Mouse (Mus musculus) natural killer cell, adult 2 months (primary cell): Measurements from ENCODE around the gene Tmem35b.
"Not testable (repeated sequence)": the region's sequence is repeated elsewhere in the genome, so short reads cannot be mapped to it uniquely, and the experiment has no call there.

Experiments
- DNase-seq, 2 experiments: peaks; one replicate each; pipeline ENCODE4 v3.0.0; 2022; ENCODE audit warnings: low spot score in 2 of 2

The Tmem35b gene

DNA sequence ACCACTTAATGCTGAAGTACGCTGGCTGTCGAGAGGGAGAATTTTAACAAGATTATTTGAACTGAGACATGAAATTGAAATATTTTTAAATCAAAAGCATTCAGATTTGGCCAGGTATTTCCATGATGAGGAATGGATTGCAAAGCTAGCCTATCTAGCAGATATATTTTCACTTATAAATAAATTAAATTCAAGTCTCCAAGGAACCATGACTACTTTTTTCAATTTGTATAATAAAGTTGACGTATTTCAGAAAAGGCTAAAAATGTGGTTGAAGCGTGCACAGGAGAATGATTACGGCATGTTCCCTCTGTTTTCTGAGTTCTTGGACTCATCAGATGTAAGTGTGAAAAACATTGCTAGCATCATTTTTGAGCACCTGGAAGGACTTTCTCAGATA is at the start of gene Tmem35b:
TSS of gene Tmem35b (plus strand) at position 301 of the 400 bp plus-strand sequence.
- no peak for DNase-seq

DNA sequence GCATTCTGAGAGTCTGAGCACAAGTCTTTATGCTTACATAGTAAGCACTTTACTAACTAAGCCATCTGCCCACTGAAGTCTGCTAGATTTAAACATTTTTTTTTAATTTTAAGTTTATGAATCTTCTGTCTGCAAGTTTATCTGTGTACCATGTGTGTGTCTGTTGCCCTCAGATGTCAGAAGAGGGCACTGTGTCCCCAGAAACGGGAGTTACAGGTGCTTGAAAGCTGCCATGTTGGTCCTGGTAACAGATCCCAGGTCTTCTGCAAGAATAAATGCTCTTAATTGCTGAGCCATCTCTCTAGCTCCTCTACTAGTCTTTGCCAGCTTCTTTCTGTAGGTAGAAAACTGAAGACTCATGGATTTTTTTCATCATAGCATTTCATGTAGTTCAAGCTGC is 48.6 kb upstream of the Tmem35b start:
- no peak for DNase-seq

DNA sequence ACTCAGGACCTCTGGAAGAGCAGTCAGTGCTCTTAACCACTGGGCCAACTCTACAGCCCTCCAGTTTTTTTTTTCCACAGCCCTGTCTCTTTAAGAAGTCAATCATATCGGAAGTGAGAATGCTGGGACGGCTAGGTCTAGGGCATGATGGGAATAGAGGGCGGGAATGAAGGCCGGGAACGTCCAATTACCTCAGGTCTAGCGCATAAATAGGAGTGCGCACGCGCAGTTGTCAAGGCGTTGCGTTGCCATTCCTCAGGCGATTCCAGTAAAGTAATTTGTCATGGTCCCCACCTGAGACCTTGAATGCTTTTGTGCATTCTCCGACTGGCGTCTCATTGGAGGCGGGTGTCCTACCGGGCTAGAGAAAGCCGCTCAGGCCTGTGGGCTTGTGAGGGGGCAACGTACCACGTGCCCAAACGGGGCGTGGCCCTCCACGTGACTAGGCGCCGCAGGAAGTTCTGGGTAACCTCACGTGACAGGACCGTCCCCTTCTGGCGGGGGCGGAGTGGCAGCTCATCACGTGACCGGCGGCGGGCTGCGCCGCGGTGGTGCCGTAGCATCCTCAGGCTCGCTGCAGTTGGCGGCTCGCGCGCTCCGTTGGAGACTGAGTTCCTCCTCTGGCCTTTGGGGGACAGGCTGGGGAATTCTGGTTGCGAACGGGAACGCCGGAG is 46.5 kb upstream of the Tmem35b start, which contains the start of gene Zmym6:
TSS of gene Zmym6 (plus strand) at position 509 of the 674 bp plus-strand sequence.
- peak; percentile 94 to 96 for DNase-seq

DNA sequence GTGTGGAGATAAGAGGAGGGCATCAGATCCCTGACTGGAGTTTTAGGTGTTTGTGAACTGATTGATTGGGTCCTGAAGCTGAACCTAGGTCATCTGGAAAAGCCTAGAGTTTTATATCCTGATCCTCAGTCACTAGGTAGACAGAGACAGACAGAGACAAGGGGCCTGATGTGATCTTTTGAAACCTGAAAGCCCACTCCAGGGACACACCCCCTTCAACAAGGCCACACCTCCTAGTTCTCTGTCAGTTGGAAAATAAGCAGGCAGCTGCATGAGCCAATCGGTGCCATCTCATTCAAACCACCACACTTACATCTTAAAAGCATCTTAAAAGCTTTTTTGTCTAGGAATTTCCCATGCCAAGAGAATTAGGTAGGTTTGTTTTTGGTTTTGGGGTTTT is 42.7 kb upstream of the Tmem35b start:
- no peak for DNase-seq

DNA sequence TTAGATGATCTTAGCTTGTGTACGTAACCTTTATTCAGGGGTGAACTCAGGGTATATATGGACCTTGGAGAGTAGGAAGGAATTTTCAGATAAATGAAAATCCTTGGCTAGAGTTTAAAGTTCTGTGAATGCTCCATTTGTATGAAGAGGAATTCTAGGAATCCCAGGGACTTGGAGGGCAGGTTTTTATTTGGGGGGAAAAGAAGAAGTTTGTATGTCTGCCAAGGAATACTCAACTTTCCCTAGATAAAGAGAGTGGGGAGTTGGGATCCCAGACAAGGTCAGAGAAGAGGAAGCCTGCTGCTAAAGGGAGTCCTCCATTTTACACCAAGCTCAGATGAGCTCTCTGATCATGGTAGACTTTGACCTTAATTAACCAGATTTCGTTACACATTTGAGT is 40.4 kb upstream of the Tmem35b start:
- no peak for DNase-seq

DNA sequence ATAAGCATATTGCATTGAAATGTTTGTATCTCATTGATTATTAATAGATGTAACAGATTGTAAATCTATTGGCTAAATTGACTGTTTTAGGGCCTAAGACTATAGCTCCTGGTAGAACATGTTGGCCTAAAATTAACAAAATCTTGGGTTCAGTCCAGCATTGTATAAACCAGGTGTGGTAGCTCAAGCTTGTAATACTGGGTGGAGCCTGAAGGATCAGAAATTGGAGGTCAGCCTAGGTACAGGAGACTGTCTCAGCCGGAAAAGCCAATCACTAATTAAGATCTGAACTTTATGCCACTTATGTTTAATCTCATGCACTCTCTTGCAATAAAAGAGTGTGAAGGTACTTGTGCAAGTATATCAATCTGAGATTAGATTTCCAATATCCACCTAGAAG is 37.7 kb upstream of the Tmem35b start:
- no peak for DNase-seq

DNA sequence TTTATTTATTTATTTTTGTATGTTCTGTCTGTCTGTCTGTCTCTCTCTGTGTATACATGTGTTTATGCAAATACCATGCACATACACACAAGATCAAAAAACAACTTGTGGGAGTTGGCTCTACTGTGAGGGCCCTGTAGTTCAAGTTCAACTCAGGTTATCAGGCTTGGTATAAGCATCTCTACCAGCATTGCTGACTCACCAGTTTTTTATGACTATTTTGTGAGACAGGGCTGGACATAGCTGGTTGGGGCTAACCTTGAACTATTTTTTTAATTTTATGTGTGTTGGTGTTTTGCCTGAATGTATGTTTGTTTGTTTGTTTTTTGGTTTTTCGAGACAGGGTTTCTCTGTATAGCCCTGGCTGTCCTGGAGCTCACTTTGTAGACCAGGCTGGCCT is 32.3 kb upstream of the Tmem35b start:
- DNase-seq = no peak

DNA sequence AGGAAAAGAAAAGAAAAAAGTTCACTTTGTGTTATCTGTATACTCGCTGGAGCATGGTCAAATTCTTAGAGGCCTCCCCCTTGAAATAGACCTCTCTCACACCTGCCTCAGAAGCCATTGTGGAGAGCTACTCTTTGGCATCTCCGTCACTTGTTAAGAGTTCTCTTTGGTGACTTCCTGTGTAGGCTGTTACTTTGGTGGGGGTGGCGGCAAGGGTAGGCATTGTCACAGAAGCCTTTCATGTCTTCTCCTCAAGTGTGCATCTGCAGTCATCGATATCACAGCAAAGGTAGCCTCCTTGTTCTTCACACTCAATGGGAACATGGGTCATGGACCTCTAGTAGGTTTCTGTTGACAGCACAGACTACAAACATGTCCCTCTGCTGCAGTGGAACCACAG is 28.4 kb upstream of the Tmem35b start:
- DNase-seq = no peak

GRCm38 (mm10) chr4:127099552-127099951 is 23.9 kb upstream of the Tmem35b start:
- DNase-seq = not testable (repeated sequence)

DNA sequence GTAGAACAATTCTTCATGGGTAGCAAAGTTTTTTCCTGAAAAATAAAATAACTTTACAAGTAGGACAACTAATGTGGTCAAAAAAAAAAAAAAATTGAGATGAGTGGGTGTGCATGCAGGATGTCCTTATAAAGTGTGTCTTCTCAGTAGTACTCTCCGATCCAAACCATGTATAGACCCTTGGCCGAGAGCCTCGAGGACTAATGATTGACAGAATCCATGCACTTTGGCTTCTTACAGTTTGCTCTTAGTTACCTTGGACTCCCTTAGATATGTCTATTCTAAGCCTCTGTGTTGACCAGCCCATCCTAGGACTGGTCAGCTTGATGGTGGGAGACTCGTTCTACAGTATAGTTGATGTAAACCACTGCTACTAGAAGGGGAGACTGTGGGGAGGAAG is 15.9 kb upstream of the Tmem35b start:
- no peak for DNase-seq

GRCm38 (mm10) chr4:127110570-127110969 is 12.9 kb upstream of the Tmem35b start:
- DNase-seq = no peak

DNA sequence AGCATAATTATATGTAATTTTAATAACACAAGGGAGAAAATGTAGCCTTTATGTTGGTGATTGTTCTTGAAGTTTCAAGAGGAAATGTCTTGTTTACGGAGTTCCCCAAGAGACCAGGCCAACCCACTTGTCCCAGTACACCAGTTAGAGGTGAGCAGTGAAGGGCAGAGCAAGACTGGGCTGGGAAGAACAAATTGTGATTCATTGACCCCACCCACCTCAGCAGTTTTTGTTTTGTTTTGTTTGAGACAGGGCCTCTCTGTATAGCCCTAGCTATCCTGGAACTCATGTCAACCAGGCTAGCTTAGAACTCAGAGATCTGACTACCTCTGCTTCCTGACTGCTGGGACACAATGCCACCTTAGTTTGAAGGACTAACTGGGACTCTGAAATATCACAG is 840 bp downstream of the Tmem35b start:
- no peak for DNase-seq

DNA sequence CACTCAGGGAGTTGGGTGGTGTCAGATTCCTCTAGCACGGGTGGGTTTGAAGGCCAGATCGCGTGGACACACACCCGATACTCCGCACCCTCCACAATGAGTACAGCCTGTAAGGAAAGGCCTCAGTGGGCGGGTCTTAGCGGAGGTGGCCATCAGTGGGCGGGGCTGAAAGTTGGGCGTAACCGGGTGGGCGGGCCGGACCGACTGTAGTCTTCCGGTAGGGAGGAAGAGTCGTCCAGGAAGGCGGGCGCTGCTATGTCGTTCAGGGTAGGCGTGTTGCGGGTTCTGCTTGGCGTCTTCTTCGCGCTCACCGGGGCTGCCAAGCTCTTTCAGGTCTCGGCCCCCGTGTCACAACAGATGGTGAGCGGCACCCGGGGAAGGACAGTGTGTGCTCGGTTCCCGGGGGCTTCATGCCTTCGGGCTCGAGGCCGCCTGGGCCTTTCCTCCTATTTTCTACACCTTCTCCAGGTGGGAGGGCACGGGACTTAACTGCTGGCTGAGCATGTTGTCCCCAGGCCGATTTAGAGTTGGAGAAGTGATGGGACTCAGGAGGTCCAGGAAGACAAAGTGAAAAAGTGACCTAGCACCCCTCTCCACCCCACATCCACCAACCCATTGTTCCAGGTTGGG is 2.5 kb downstream of the Tmem35b start:
- peak; percentile 78 to 83 for DNase-seq

- no peak for DNase-seq
These were observed 11.2 kb downstream of the Tmem35b start for GRCm38 (mm10) chr4:127134687-127135086.

DNA sequence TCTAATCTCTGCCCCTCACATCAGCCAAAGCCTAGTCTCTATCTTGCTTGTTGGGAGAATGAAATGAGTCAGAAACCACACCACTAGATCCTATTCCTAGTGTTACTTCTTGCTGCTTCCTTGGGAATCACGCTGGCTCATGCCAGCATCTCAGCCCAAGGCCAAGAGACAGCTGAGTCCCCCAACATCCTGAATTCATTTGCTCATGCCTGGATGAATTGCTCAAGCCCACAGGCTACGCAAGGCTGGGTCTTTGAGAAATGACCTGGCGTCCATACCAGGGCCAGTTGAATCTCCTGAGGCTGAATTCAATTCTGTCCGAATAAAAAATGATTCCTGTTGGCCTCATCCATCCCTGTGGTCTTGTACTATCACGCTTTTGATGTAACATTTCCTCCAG is 14.1 kb downstream of the Tmem35b start:
- no peak for DNase-seq

DNA sequence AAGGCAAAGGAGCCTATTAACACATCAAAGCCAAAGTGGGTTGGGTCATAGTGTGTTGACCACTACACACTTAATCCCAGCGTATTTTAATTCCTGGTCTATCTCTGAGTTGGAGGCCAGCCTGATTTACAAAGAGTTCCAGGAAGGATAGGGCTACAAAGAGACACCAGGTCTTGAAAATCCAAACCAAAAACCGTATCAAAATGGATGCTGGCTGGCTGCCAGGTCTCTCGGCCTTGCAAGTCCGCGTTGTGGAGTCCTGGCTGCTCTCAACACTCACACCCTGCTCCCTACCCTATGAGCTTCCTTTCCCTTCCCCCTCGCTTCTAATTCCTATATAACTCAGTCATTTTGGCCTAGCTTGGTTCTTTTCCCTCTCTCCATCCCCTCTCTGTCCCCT is 15.0 kb downstream of the Tmem35b start:
- no peak for DNase-seq

GRCm38 (mm10) chr4:127150031-127150430 is 26.5 kb downstream of the Tmem35b start:
- DNase-seq = no peak

DNA sequence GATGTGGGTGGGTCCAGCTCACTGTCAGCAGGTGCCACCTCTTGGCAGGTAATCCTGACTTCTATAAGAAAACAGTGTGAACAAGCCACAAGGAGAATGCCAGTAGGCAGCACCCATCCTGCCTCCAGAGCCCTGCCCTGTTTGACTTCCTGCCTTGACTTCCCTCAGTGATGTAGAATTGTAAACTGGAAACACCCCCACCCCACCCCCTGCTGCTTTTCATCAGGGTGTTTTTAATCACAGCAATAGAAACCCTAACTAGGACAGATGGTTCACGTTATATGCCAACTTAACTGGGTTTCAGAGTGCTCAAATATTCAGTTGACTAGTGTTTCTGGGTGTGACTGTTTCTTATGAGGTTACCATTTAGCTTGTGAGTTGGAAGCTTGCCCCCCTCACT is 29.9 kb downstream of the Tmem35b start:
- no peak for DNase-seq

- DNase-seq = no peak
These were observed 32.3 kb downstream of the Tmem35b start for GRCm38 (mm10) chr4:127155757-127156156.

DNA sequence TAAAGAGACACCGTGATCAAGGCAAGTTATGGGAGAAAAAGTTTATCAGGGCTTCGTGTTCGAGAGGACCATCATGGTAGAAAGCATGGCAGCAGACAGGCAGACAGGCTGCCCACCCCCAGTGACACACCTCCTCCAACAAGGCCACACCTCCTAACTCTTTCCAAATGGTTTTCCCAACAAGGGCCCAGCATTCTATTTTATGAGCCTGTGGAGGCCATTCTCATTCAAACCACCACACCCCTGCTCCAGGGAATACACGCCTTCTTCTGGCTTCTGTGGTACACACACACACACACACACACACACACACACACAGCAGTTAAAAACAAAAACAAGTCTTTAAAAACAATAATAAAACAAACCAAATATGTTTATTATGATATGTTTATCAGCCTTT is 34.3 kb downstream of the Tmem35b start:
- no peak for DNase-seq

DNA sequence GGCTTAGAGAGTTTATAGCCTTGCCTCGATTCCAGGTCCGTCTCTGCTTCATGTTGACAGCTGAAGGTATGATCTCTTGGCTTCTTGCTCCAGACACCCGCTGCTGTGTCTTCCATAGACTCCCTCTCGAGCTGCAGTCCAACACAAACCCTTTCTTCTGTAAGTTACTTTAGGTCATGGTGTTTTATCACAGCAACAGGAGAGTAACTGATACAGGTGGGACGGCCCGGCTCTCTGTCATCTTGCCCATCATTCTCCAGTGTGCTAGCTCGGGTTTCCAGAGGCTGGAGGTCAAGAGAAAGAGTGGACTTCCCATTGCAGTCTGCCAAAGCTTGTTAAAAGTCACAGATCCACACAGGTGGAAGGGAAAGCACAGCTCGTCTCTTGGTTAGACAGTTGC is 40.4 kb downstream of the Tmem35b start:
- no peak for DNase-seq

DNA sequence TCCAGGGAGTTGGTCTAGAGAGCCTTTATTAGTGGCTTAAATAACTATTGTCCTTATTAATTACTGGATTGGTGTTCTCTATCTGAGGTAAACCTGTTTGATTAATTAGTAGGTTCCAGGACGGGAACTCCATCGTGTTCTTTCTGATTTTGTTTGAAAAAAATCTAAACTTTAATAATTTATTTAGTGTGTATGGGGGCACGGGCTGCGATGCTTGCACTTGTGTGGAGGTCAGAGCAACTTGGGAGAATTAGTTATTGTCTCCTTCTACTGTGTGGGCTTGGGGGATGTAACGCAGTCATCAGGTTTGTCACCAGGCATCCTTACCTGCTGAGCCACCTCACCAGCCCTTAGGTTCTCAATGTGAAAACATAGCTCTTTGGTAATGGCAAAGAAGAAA is 43.6 kb downstream of the Tmem35b start:
- DNase-seq = no peak

DNA sequence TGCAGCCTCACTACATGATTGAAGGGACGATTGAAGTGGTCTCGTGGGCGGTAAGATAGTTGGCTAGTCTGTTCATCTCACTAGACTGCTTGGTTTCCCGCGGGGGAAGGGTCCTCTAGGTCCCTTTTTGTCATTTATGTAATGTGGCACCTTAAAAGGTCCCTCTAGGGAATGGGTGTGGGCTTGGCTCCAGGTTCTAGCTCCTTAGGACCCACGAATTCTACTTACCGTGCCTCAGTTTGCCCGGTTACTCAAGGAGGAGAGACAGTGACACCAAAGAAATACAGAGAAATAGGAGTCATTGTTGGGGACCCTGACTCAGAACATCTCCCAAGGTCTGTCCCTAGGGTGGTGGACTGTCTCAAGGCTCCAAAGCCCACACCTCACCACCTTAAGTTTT is 44.2 kb downstream of the Tmem35b start:
- no peak for DNase-seq
